Mouse (Mus musculus): ENCODE data around the gene Gm4952. TPM values are rescaled to one million over a fixed set of nuclear protein-coding genes. Genes with fewer than 3 reads are reported as not detected.
"Not testable (repeated sequence)": the region's sequence is repeated elsewhere in the genome, so short reads cannot be mapped to it uniquely, and the experiment has no call there.

The Gm4952 gene
- polyA plus RNA-seq, 1 experiment from 2014 or later = not detected

DNA sequence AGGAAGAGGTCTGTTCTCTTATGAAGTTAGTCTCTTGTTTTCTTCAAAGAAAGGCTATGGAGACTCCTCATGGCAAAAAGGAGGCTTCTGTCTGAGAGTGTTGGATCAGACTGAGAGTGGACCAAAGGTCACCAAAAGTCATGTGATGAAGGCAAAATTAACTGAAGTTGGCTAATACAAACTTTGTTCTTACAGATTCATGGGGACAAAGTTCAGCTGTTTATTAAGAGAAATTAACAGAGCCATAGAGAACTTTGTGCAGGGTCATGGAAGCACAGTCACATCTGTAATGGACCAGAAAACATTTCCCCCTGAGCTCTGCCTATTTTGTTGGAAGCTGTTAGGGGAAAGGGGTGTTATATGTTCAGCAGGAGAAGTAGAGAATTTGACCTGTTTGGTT, 8.6 kb downstream of the Gm4952 start:
- H3K4me3 ChIP-seq (replicated peaks) = no peak overlapping the region
- ATAC-seq (ENCODE audit: insufficient number of reproducible peaks, low FRiP score, low TSS enrichment, low read depth) = no peak
- H3K9ac ChIP-seq = no peak overlapping the region
- H3K27ac ChIP-seq (replicated peaks) = no peak overlapping the region
- H3K9me3 ChIP-seq (replicated peaks) = no peaks in the 10 kb centered on the region
- H3K4me1 ChIP-seq = no peaks in the 10 kb centered on the region
- no peaks in the 10 kb centered on the region for H3K36me3 ChIP-seq
- H3K27me3 ChIP-seq = no peaks in the 10 kb centered on the region
- H3K4me2 ChIP-seq (replicated peaks) = no peak overlapping the region

DNA sequence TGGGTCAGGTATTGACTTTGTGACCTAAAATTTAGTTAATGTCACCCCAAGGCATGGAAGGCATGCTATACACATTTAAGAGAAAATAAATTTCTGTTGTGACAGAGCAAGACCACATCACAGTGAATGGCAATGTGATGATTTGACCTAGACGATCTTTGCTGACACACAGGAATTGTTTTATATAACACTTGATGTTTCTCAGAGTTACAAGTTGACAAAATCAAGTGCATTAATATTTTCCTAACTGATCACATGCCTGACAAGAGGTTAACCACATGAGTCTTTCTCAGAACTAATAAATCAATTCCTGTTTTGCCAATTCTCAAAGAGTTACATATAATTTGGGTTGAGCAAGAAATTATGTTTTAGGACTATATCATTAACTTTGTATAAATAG, 13.9 kb downstream of the Gm4952 start:
- Histone ChIP-seq H3K4me1 (no peaks in the 10 kb centered on the region), H3K4me2 (replicated peaks) (no peak overlapping the region), H3K4me3 (replicated peaks) (no peak overlapping the region), H3K36me3 (no peaks in the 10 kb centered on the region), H3K27me3 (no peaks in the 10 kb centered on the region), H3K9ac (no peak overlapping the region), H3K27ac (replicated peaks) (no peak overlapping the region), H3K9me3 (replicated peaks) (no peaks in the 10 kb centered on the region)
- no peak for ATAC-seq (ENCODE audit: insufficient number of reproducible peaks, low FRiP score, low TSS enrichment, low read depth)
- WGBS = 64% methylated on average over 1 of the region's 1 CpGs

DNA sequence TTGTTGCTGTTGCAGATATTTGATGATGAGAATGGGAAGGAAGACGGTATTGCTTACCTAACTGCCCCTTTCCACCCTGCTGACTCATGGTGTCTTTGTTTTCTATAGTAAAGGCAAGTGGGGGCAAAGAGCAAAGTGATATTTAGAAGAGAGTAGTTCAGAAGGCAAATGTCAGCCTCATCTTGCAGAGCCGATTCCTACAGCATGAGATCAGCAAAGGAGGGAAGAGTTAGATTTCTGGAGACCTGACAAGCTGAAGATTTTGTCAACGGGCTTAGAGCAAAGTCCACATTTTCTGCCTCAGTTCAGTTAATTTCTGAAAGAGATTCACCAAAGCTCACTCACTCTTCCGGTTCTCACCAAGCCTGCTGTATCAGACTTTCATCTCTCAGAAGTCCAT, 33.4 kb downstream of the Gm4952 start, which contains the start of gene Glyat:
Gene Glyat (plus strand): TSS at position 133 of the 400 bp plus-strand sequence.
- Histone ChIP-seq H3K27me3 (no peaks in the 10 kb centered on the region), H3K4me1 (no peaks in the 10 kb centered on the region), H3K27ac (replicated peaks) (no peak within 1 kb of the TSS), H3K4me3 (replicated peaks) (no peak within 1 kb of the TSS), H3K36me3 (no peaks in the 10 kb centered on the region), H3K4me2 (replicated peaks) (no peak within 1 kb of the TSS), H3K9me3 (replicated peaks) (no peaks in the 10 kb centered on the region), H3K9ac (no peak within 1 kb of the TSS)
- ATAC-seq (ENCODE audit: insufficient number of reproducible peaks, low FRiP score, low TSS enrichment, low read depth) = no peak
- 68% methylated on average over 4 of the region's 4 CpGs for whole genome bisulfite sequencing

DNA sequence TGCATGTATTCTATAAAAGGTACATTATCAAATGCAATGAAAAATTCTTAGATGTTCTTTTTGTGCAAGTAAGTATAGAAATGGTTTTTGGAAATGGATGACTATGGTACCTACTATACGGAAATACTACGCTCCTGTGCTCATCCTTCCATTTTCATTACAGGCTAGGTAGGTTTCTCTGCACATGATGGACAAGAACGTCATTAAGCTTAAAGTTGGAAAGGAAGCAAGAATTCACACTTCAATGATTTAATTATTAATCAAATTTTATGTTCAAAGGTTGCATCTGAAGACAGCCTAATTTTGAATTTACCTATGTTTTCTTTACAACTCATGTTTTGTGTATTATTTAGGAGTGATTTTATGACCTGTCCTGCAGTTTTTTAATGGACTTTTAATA, 34.5 kb downstream of the Gm4952 start:
- Histone ChIP-seq H3K4me1 (no peaks in the 10 kb centered on the region), H3K4me2 (replicated peaks) (no peak overlapping the region), H3K36me3 (no peaks in the 10 kb centered on the region), H3K27ac (replicated peaks) (no peak overlapping the region), H3K4me3 (replicated peaks) (no peak overlapping the region), H3K9ac (no peak overlapping the region), H3K27me3 (no peaks in the 10 kb centered on the region), H3K9me3 (replicated peaks) (no peaks in the 10 kb centered on the region)
- 90% methylated on average over 3 of the region's 3 CpGs for WGBS
- no peak for ATAC-seq (ENCODE audit: insufficient number of reproducible peaks, low FRiP score, low TSS enrichment, low read depth)

DNA sequence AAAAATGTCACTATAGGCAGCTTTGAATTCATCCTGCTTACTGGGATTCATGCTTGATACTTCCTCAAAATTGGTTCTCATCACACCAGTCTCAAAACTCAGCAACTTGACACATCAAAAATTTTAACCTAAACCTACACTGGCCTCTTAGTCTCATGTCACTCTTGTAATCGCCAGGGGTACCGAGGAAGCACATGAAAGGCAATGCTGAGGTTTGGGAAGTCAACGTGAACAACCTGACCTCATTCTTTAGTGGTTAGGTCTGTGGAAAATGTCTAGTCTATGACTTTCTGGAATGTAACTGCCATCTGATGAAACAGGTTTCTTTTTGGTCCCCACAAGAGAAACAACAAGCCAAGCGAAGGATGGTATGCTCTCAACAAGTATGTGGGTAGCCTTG, 35.2 kb downstream of the Gm4952 start:
- no peaks in the 10 kb centered on the region for H3K27me3 ChIP-seq
- no peaks in the 10 kb centered on the region for H3K36me3 ChIP-seq
- no peaks in the 10 kb centered on the region for H3K9me3 ChIP-seq (replicated peaks)
- no peak overlapping the region for H3K4me3 ChIP-seq (replicated peaks)
- H3K4me2 ChIP-seq (replicated peaks) = no peak overlapping the region
- no peak overlapping the region for H3K27ac ChIP-seq (replicated peaks)
- H3K4me1 ChIP-seq = no peaks in the 10 kb centered on the region
- 82% methylated on average over 4 of the region's 4 CpGs for WGBS
- ATAC-seq (ENCODE audit: insufficient number of reproducible peaks, low FRiP score, low TSS enrichment, low read depth) = no peak
- no peak overlapping the region for H3K9ac ChIP-seq

GRCm38 (mm10) chr19:12636863-12637262, 37.1 kb downstream of the Gm4952 start:
- Histone ChIP-seq H3K9me3 (replicated peaks) (no peaks in the 10 kb centered on the region), H3K27ac (replicated peaks) (no peak overlapping the region), H3K4me3 (replicated peaks) (no peak overlapping the region), H3K27me3 (no peaks in the 10 kb centered on the region), H3K9ac (no peak overlapping the region), H3K4me1 (no peaks in the 10 kb centered on the region), H3K4me2 (replicated peaks) (no peak overlapping the region), H3K36me3 (no peaks in the 10 kb centered on the region)
- ATAC-seq (ENCODE audit: insufficient number of reproducible peaks, low FRiP score, low TSS enrichment, low read depth) = no peak
- 53% methylated on average over 3 of the region's 3 CpGs for WGBS

DNA sequence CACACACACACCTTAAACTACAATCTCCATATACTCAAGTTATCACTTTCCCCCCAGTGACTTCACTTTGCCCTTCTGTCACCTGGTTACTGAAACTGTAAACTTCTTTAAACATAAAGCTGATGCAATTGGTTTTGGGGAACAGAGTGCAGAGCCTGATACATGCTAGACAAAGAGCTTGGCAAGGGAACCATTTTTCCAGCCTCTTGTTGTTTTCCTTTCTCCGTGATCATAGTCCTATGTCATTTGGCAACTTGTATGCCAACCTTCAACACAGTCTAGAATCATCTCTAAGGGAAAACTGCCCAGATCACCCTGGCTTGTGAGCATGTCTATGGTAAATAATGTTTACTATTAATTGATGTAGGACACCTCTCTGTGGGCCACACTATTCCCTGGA, 38.3 kb downstream of the Gm4952 start:
- no peak overlapping the region for H3K4me3 ChIP-seq (replicated peaks)
- H3K27ac ChIP-seq (replicated peaks) = no peak overlapping the region
- H3K27me3 ChIP-seq = no peaks in the 10 kb centered on the region
- WGBS = 76% methylated on average over 1 of the region's 1 CpGs
- no peaks in the 10 kb centered on the region for H3K4me1 ChIP-seq
- no peak overlapping the region for H3K9ac ChIP-seq
- ATAC-seq (ENCODE audit: insufficient number of reproducible peaks, low FRiP score, low TSS enrichment, low read depth) = no peak
- H3K36me3 ChIP-seq = no peaks in the 10 kb centered on the region
- no peaks in the 10 kb centered on the region for H3K9me3 ChIP-seq (replicated peaks)
- H3K4me2 ChIP-seq (replicated peaks) = no peak overlapping the region

GRCm38 (mm10) chr19:12649511-12649910, 49.7 kb downstream of the Gm4952 start:
- Histone ChIP-seq H3K36me3 (no peaks in the 10 kb centered on the region), H3K4me2 (replicated peaks) (no peak overlapping the region), H3K27me3 (no peaks in the 10 kb centered on the region), H3K4me1 (no peaks in the 10 kb centered on the region), H3K9me3 (replicated peaks) (no peaks in the 10 kb centered on the region), H3K9ac (no peak overlapping the region), H3K4me3 (replicated peaks) (no peak overlapping the region), H3K27ac (replicated peaks) (no peak overlapping the region)
- ATAC-seq (ENCODE audit: insufficient number of reproducible peaks, low FRiP score, low TSS enrichment, low read depth) = no peak

DNA sequence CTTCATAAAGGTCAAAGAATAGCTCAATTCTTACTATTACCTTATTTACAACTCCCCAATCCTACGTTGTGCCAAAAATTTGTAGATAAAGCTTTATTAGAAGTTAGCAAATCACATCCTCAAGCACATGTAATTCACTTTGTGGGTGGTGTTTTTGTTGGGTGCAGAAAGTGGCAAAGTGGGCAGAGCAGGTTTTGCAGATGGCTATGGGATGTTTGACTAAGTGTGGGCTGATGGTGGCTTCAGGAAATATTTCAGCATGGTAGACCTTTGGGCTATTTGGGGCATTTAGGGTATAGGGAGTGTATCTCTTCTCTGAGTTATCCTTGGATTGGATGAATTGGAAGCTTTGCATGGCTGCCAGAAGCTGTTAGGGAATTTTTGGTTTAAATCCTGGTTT, 66.4 kb downstream of the Gm4952 start:
- 79% methylated on average over 1 of the region's 1 CpGs for WGBS
- ATAC-seq (ENCODE audit: insufficient number of reproducible peaks, low FRiP score, low TSS enrichment, low read depth) = no peak
- H3K27me3 ChIP-seq = no peaks in the 10 kb centered on the region
- H3K4me1 ChIP-seq = no peaks in the 10 kb centered on the region
- no peak overlapping the region for H3K9ac ChIP-seq
- H3K36me3 ChIP-seq = no peaks in the 10 kb centered on the region
- no peak overlapping the region for H3K4me2 ChIP-seq (replicated peaks)
- H3K27ac ChIP-seq (replicated peaks) = no peak overlapping the region
- peaks cover 9% of the 10 kb centered on the region; the same call in 1 of the 2 replicates for H3K9me3 ChIP-seq (replicated peaks)
- H3K4me3 ChIP-seq (replicated peaks) = no peak overlapping the region

DNA sequence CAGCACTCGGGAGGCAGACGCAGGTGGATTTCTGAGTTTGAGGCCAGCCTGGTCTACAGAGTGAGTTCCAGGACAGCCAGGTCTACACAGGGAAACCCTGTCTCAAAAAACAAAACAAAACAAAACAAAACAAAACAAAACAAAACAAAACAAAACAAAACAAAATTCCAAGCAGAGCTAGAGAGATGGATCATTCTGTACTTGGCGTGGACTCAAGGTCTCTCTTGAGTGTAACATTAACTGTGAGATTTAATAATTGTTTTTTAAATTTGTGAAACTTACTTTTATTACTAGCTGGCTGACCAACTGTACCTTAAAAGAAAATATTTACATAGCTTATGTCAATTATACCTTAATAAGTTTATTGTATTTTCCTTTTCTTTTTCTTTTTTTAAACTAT, 68.8 kb downstream of the Gm4952 start:
- H3K27ac ChIP-seq (replicated peaks); H3K4me3 ChIP-seq (replicated peaks); H3K9ac ChIP-seq; H3K4me2 ChIP-seq (replicated peaks); ATAC-seq (ENCODE audit: insufficient number of reproducible peaks, low FRiP score, low TSS enrichment, low read depth); H3K27me3 ChIP-seq; H3K9me3 ChIP-seq (replicated peaks); H3K4me1 ChIP-seq; H3K36me3 ChIP-seq: not testable (repeated sequence)
- WGBS = 88% methylated on average over 3 of the region's 3 CpGs

DNA sequence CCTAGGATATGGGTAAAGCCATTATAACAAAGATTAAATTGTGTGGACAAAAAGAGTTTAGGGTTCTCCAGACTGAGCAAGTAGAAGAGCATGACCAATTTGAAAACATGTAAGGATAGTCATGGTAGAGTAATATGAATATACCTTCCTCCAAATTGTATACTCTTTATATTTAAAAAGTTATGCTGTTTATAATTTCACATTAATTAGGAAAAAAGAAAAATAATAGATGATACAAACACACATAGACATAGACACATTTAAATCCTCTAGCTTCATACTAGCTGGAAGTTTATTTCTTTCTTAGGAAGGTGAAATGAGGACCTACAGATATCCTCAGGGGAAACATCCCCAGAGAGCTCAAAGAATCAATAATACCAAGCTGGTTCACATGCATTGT, 70.4 kb downstream of the Gm4952 start, which contains the start of gene Olfr1442:
Gene Olfr1442 (plus strand): TSS at position 301 of the 400 bp plus-strand sequence.
- Histone ChIP-seq H3K27ac (replicated peaks) (no peak within 1 kb of the TSS), H3K4me2 (replicated peaks) (no peak within 1 kb of the TSS), H3K36me3 (no peaks in the 10 kb centered on the region), H3K9me3 (replicated peaks) (no peaks in the 10 kb centered on the region), H3K4me1 (no peaks in the 10 kb centered on the region), H3K4me3 (replicated peaks) (no peak within 1 kb of the TSS), H3K27me3 (no peaks in the 10 kb centered on the region), H3K9ac (no peak within 1 kb of the TSS)
- ATAC-seq (ENCODE audit: insufficient number of reproducible peaks, low FRiP score, low TSS enrichment, low read depth) = no peak

GRCm38 (mm10) chr19:12671051-12671450, 71.3 kb downstream of the Gm4952 start:
- no peak overlapping the region for H3K4me2 ChIP-seq (replicated peaks)
- H3K4me1 ChIP-seq = no peaks in the 10 kb centered on the region
- no peaks in the 10 kb centered on the region for H3K36me3 ChIP-seq
- 84% methylated on average over 4 of the region's 4 CpGs for WGBS
- no peaks in the 10 kb centered on the region for H3K9me3 ChIP-seq (replicated peaks)
- no peaks in the 10 kb centered on the region for H3K27me3 ChIP-seq
- no peak overlapping the region for H3K27ac ChIP-seq (replicated peaks)
- ATAC-seq (ENCODE audit: insufficient number of reproducible peaks, low FRiP score, low TSS enrichment, low read depth) = no peak
- H3K9ac ChIP-seq = no peak overlapping the region
- no peak overlapping the region for H3K4me3 ChIP-seq (replicated peaks)

Data from embryonic facial prominence, embryonic 15.5 days (tissue).